Mouse (Mus musculus) kidney, embryonic 14.5 days (tissue): Measurements from ENCODE around the gene Hdx. TPM values are rescaled to one million over a fixed set of nuclear protein-coding genes. Genes with fewer than 3 reads are reported as not detected.

Source experiments
- ATAC-seq: fragments of 200-750 bp; cut with Nextera tagmentation; 2 replicates; pipeline ENCODE4 v1.8.0; 2017; ENCODE audit warnings: moderate number of reproducible peaks, mild to moderate bottlenecking, moderate TSS enrichment, moderate library complexity; ENCODE audit not compliant: low FRiP score, low TSS enrichment
- H3K27ac ChIP-seq: fragments of 300-500 bp; sonication (generic); 2 replicates; pipeline ENCODE4 v1.5.1; 2014; ENCODE audit warnings: low read depth, mild to moderate bottlenecking, low read length, moderate library complexity, mixed read lengths
- H3K27me3 ChIP-seq: fragments of 300-500 bp; sonication (generic); 2 replicates; pipeline ENCODE4 v1.6.1; 2014; ENCODE audit warnings: mild to moderate bottlenecking, low read length; ENCODE audit not compliant: control insufficient read depth, insufficient read depth
- H3K36me3 ChIP-seq: fragments of 300-500 bp; sonication (generic); 2 replicates; pipeline ENCODE4 v1.6.1; 2014; ENCODE audit warnings: low read length, mixed read lengths; ENCODE audit not compliant: control insufficient read depth, insufficient read depth
- H3K4me1 ChIP-seq: fragments of 300-500 bp; sonication (generic); 2 replicates; pipeline ENCODE4 v1.6.1; 2014; ENCODE audit warnings: low read length, mixed read lengths; ENCODE audit not compliant: control insufficient read depth, insufficient read depth
- H3K4me2 ChIP-seq: fragments of 300-500 bp; sonication (generic); replicated peaks from 2 replicates; pipeline ENCODE4 v1.6.1; 2014; ENCODE audit warnings: low read depth, mild to moderate bottlenecking, low read length
- H3K4me3 ChIP-seq: fragments of 300-500 bp; sonication (generic); 2 replicates; pipeline ENCODE4 v1.5.1; 2014; ENCODE audit warnings: mild to moderate bottlenecking, low read length
- H3K9ac ChIP-seq: fragments of 300-500 bp; sonication (generic); 2 replicates; pipeline ENCODE4 v1.6.1; 2014; ENCODE audit warnings: low read depth, mild to moderate bottlenecking, low read length, moderate library complexity
- H3K9me3 ChIP-seq: fragments of 300-500 bp; sonication (generic); 2 replicates; pipeline ENCODE4 v1.6.1; 2016; ENCODE audit warnings: low read length; ENCODE audit not compliant: control insufficient read depth
- WGBS: fragments of 180-500 bp; shearing (Covaris S2); extraction: QIAGEN DNeasy Blood & Tissue Kit; methylation state at CpG from one replicate; pipeline ENCODE4 v1.1.7; 2014; 5-methylcytosine and 5-hydroxymethylcytosine counted together
- polyA plus RNA-seq: library from polyadenylated mRNA; unstranded; fragments of >200 nt; fragmentation: Nextera tagmentation; extraction: Ambion mirVana; gene quantifications from 2 replicates; pipeline ENCODE4 v1.2.1, GENCODE M21; 2014

Gene Hdx
- polyA plus RNA-seq: 1.2 and 1.4 TPM in 2 replicates

DNA sequence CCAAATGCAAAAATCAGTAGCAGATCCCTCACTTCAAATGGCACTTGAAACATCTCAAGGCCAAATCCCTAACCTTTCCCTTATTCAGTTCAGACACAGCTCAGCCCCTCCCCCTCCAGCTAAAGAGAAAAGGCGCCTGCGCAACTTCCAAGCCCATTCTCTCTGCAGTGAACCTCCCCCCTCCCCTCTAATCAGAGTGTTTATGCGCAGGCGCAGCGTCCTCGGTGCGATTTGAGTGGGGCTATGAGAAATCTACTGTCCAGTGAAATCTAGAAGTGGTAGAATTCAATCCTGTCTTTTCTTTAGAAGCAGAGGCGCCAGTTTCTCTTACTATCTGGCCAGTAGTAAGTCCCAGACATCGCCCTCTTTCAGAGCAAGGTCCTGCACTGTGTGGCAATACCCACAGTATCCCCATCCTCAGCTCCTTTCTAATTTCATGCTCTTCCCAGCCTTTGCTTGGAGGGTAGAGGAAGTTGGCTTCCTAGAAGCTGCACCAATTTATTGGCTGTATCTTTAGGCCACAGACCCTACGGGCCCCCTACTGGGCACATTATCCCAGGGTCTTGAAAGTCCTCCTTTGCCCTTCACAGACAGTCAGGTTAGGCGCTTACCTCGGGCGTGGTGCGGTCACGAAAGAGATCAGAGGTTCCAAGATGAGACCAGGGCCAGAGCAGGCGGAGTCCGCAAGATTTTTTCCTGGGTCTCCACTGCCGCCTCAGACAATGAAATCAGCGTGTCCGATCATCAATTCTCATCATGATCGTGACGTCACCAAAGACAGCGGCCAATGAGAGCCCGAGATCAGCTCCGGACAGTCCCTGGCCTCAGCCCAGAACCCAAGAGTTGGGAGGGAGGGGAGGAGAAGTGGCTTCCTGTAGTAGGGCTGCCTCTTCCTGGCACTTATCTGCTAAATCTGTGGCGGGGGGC lies at the start of gene Hdx:
Gene Hdx, minus strand, starts transcription at position 724 of the 927 bp plus-strand sequence.
- 22% methylated on average over 26 of the region's 26 CpGs for WGBS
- peak within 1 kb of the TSS; percentile 31; the same call in 1 of the 2 replicates for H3K27ac ChIP-seq
- peak within 1 kb of the TSS; percentile 46; the same call in 1 of the 2 replicates for H3K9ac ChIP-seq
- peak within 1 kb of the TSS; percentile 49 for H3K4me3 ChIP-seq
- H3K27me3 ChIP-seq: no peaks in the 10 kb centered on the region
- H3K9me3 ChIP-seq: no peaks in the 10 kb centered on the region
- H3K4me2 ChIP-seq: peak within 1 kb of the TSS; percentile 46
- peak; percentile 97 for ATAC-seq
- no peaks in the 10 kb centered on the region for H3K4me1 ChIP-seq
- H3K36me3 ChIP-seq: no peaks in the 10 kb centered on the region

DNA sequence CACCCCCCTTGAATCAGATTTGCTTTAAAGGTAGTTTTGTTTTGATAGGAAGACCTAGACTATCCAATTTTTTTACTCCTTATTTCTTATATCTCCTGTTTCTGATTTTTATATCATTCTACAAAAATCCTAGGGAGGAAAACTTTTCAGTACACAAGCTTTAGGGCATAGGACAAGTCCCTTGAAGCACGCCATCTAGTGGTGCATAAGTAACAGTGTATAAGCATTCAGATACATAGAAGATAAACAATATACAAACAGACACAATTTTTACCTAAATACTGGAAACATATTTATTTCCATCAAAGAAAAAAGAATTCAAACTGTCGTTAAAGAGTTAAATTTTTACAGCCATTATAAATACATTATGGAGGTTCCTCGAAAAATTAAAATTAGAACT lies 11.2 kb downstream of the Hdx start:
- H3K4me3 ChIP-seq: no peak overlapping the region
- H3K9me3 ChIP-seq: no peaks in the 10 kb centered on the region
- no peak overlapping the region for H3K4me2 ChIP-seq
- no peak for ATAC-seq
- no peaks in the 10 kb centered on the region for H3K27me3 ChIP-seq
- no peaks in the 10 kb centered on the region for H3K4me1 ChIP-seq
- no peaks in the 10 kb centered on the region for H3K36me3 ChIP-seq
- H3K9ac ChIP-seq: no peak overlapping the region
- no peak overlapping the region for H3K27ac ChIP-seq
- 57% methylated on average over 3 of the region's 3 CpGs for WGBS

DNA sequence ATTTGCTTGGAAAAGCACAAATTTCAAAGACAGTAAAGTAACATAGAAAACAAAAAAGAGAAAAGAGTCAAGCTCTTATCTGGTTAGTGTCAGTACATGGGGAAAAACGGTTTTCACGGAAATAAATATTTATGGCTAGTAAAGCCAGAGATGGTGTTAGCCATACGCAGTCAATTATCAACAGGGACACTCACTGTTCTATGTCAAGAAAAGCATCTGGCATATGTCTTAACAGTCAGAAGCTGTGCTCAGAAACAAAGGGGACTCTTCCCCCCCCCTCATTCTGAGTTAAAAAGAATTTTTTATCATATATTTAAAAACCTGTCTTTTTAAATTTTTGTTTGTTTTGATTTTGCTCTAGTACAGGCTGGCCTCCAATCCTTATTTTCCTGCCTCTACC lies 25.2 kb downstream of the Hdx start:
- H3K4me2 ChIP-seq: no peak overlapping the region
- no peak overlapping the region for H3K9ac ChIP-seq
- no peaks in the 10 kb centered on the region for H3K4me1 ChIP-seq
- no peaks in the 10 kb centered on the region for H3K9me3 ChIP-seq
- H3K36me3 ChIP-seq: no peaks in the 10 kb centered on the region
- H3K27ac ChIP-seq: no peak overlapping the region
- WGBS: 80% methylated on average over 3 of the region's 3 CpGs
- H3K27me3 ChIP-seq: no peaks in the 10 kb centered on the region
- no peak for ATAC-seq
- no peak overlapping the region for H3K4me3 ChIP-seq

DNA sequence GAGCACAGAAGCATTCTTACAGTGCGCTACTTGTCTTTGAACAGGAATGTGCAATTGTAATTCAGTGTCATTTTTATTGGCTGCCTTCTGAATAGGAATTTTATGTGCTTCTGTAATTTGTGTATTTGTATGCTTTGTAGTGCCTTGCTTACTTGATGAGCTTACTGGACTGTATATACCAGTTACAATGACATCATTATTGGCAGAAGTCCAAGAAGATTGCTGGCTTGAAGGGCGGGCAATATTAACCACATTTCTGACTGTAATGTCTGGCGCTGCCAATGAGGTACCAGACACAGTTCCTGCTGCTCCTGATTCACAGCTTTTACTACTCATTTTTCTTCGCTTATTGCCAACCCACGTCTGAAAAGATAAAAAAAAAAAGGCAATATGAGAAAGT lies 36.5 kb downstream of the Hdx start:
- H3K9ac ChIP-seq: no peak overlapping the region
- H3K27me3 ChIP-seq: no peaks in the 10 kb centered on the region
- ATAC-seq: no peak
- no peak overlapping the region for H3K4me2 ChIP-seq
- H3K27ac ChIP-seq: no peak overlapping the region
- WGBS: 71% methylated on average over 5 of the region's 5 CpGs
- no peaks in the 10 kb centered on the region for H3K4me1 ChIP-seq
- no peaks in the 10 kb centered on the region for H3K36me3 ChIP-seq
- H3K9me3 ChIP-seq: no peaks in the 10 kb centered on the region
- H3K4me3 ChIP-seq: no peak overlapping the region

DNA sequence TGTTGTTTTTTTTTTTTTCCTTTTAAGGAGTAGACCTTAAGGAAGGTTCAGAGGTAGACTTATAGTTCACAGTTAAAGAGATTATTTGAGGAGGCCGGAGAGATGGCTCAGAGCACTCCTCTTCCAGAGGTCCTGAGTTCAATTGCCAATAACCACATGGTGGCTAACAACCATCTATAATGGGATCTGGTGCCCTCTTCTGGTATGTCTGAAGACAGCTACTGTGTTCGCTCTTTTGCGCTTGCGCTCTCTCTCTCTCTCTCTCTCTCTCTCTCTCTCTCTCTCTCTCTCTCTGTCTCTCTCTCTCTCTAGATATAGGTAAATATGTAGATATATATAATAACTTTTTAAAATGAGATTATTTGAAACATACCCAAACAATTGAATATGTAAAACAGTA lies 38.2 kb downstream of the Hdx start:
- no peak for ATAC-seq
- WGBS: 90% methylated on average over 4 of the region's 4 CpGs
- H3K9ac ChIP-seq: no peak overlapping the region
- H3K4me1 ChIP-seq: no peaks in the 10 kb centered on the region
- no peaks in the 10 kb centered on the region for H3K27me3 ChIP-seq
- no peaks in the 10 kb centered on the region for H3K36me3 ChIP-seq
- H3K27ac ChIP-seq: no peak overlapping the region
- H3K9me3 ChIP-seq: no peaks in the 10 kb centered on the region
- H3K4me3 ChIP-seq: no peak overlapping the region
- no peak overlapping the region for H3K4me2 ChIP-seq

DNA sequence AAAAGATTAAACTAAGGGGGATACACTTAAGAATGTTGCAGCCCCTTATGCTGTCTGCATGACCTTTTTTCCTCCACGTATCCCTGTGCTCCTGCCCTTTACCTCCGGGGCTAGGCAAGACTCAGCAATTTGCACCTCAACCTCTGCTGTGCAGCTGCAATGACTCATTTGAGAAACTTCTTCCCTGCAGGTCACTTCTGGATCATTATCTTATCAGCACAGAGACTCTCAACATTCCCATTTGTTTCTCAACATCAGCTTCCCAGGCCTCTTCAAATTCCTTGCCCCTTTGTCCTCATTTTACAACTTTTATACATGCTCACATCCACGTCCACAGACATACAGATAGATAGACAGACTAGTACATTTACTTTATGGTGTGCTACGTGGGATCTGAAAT lies 51.9 kb downstream of the Hdx start:
- WGBS: 81% methylated on average over 4 of the region's 4 CpGs

DNA sequence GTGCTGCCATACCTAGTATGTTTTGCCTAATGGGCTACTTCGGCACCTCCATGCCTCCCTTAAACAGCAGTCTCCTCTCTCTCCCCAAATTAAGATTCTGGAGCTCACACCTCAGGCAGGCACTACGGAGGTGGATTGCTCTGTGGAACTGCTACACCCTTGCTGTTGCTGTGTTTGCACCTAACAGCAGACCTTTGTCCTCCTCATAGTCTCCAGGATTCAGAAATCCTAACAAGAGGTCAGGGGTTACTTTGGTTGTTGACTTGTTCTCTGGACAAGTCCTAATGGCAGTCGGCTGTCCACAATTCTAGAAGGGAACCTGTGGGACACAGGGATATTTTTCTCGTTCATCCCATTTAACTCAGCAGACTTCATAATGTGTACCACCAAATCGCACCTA lies 56.3 kb downstream of the Hdx start:
- WGBS: 88% methylated on average over 5 of the region's 5 CpGs
- H3K9me3 ChIP-seq: no peaks in the 10 kb centered on the region
- ATAC-seq: no peak

More for the DNA sequence above, 51.9 kb downstream of the Hdx start:
- Histone ChIP-seq H3K9me3 (no peaks in the 10 kb centered on the region), H3K4me3 (no peak overlapping the region), H3K36me3 (no peaks in the 10 kb centered on the region), H3K9ac (no peak overlapping the region), H3K4me1 (no peaks in the 10 kb centered on the region), H3K4me2 (no peak overlapping the region), H3K27me3 (no peaks in the 10 kb centered on the region), H3K27ac (no peak overlapping the region)
- ATAC-seq: no peak

DNA sequence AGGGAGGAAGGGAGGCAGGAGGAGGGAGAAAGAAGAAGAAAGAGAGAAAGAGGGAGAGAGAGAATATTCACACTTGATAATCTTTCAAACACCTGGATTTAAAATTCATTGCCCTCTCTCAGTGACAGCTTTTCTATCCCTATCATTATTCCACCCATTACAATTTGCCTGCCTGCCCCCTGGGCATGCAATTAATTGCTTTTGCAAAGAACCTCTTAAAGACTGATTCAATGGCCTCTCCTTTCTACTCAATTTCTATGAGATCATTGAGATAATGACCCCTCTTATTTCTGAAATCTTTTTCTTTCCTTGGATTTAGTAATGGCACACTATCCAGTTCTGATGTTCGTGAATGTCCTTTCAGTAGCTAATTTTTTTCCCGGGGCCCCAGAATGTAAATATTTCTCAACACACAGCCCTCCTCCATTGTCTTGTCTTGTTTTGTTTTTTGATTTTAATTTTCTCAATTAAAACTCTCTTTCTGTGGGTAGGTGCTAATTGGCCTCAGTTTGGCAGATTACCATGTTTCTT lies 99.2 kb downstream of the Hdx start:
- no peaks in the 10 kb centered on the region for H3K27me3 ChIP-seq
- H3K4me2 ChIP-seq: no peak overlapping the region
- no peak for ATAC-seq
- H3K9me3 ChIP-seq: no peaks in the 10 kb centered on the region
- no peak overlapping the region for H3K9ac ChIP-seq
- no peaks in the 10 kb centered on the region for H3K4me1 ChIP-seq
- no peak overlapping the region for H3K4me3 ChIP-seq
- WGBS: 90% methylated on average over 2 of the region's 2 CpGs
- H3K27ac ChIP-seq: no peak overlapping the region
- H3K36me3 ChIP-seq: no peaks in the 10 kb centered on the region

More for the DNA sequence above, 56.3 kb downstream of the Hdx start:
- Histone ChIP-seq H3K27ac (no peak overlapping the region), H3K4me2 (no peak overlapping the region), H3K9ac (no peak overlapping the region), H3K36me3 (no peaks in the 10 kb centered on the region), H3K4me1 (no peaks in the 10 kb centered on the region), H3K4me3 (no peak overlapping the region), H3K27me3 (no peaks in the 10 kb centered on the region)

DNA sequence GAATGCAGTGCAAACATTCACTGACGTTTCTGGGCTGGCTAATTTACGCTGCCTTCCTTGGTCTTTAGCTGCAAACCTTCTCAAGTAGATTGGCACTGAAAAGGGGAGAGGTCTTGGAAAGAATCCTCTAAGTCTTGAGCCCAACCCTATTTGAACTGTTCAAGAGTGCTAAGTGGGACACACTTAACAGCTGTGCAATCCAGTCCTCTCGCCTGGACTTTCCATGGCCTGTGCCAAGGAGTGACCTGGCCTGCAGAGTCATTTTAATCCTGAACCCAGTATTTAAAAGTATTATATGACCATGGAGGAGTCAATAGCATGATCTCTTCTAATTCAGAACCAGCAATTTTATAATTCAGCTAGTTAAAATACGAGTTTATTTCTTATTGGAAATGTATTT lies 109.3 kb downstream of the Hdx start:
- ATAC-seq: no peak
- Histone ChIP-seq H3K9me3 (no peaks in the 10 kb centered on the region), H3K9ac (no peak overlapping the region), H3K4me2 (no peak overlapping the region), H3K27ac (no peak overlapping the region), H3K4me3 (no peak overlapping the region), H3K4me1 (no peaks in the 10 kb centered on the region), H3K36me3 (no peaks in the 10 kb centered on the region), H3K27me3 (no peaks in the 10 kb centered on the region)
- 57% methylated on average over 4 of the region's 4 CpGs for WGBS
